Mouse (Mus musculus): ENCODE measurements around the gene Tppp3.

- TF ChIP-seq CTCF (IDR thresholded peaks at IDR 0.05; ENCODE audit: control insufficient read depth, insufficient read depth, insufficient replicate concordance, low read depth, low read length) (no peak), POLR2A (IDR thresholded peaks at IDR 0.05; ENCODE audit: control insufficient read depth, low read depth, low read length) (no peak)
Measured at GRCm38 (mm10) chr8:105419800-105420199, 51.5 kb downstream of the Tppp3 start.

All from testis, adult 2 months (tissue).